10 mouse cellular contexts compared by ENCODE assay signal in the genomic region with DNA sequence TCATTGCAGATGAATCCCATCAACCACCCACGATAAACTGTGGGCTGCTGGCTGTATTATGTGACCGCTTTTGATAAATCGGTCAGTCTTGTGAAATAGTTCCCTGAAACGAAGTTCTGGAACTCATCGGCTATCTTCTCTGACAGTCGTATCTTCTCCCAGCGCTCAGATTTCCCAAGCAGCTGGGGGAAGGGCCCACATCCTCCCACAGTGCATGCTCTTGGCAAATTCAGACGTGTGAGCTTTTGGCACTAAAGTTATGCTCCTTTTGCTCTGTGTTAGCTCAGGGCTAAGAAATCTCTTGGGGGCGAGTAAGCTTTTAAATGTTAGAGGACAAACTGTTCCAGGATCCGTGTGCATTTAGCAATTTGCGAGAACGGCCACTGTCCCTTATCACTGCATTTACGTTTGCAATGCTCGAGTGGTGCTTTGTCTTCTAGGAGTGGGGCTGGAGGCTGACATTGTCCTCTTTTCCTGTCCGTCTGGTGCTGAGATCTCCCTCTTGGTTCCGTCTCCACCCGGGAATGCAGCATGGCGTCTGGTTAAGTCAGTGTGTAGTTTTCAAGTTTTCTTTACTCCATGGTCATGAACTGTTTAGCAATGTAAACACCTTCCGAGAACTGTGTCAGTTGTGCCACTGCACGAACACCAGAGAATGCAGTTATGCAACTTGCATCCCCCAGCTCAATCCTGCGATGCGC. TPM values are rescaled to one million over a fixed set of nuclear protein-coding genes. Genes with fewer than 3 reads are reported as not detected.
DNase-seq lines count a peak whose midpoint lies in the region; ATAC-seq and TF ChIP-seq lines count a peak whose summit lies in the region.
"Had no signal": no experiment of that assay in that cellular context is flagged by ENCODE, and none has a peak within 500 bp of the region (broad histone marks: within the 10 kb centered on the region; RNA-seq: fewer than 3 reads in every experiment).

No protein-coding gene starts in this region.

- peak overlapping the region; percentile 34 for H3K27ac ChIP-seq in heart, embryonic 13.5 days (replicated peaks)
- 0 out of 2 replicates have a peak overlapping the region, but pooled peaks have one; percentile 24 for H3K27ac ChIP-seq in liver, embryonic 16.5 days (ENCODE audit: low read length)
- H3K27ac ChIP-seq in forebrain, embryonic 13.5 days, result no peak overlapping the region
- H3K27ac ChIP-seq: liver, embryonic 13.5 days had no signal

- no peak for TF ChIP-seq POLR2A in lung, adult 2 months (IDR thresholded peaks at IDR 0.05; ENCODE audit: borderline replicate concordance, extremely low read depth, low read depth, low read length)

- peak; percentile 66 to 70 for DNase-seq in lung, adult 18-20 months
- no peak for DNase-seq in lung, adult 2 months
- DNase-seq in urinary bladder, postnatal 36 days (ENCODE audit: low spot score in 2 of 2), result peak; percentile 32 to 80
- no peak for DNase-seq in thymus, postnatal 10 days (ENCODE audit: low spot score in 2 of 2)
- no peak for DNase-seq in spleen, adult 18-20 months
- DNase-seq: liver, embryonic 13.5 days had no signal

- H3K9ac ChIP-seq in heart, embryonic 13.5 days, result peak overlapping the region; percentile 50
- no peak overlapping the region for H3K9ac ChIP-seq in liver, embryonic 16.5 days (ENCODE audit: low read depth, low read length)
- no peak overlapping the region for H3K9ac ChIP-seq in forebrain, embryonic 13.5 days
- H3K9ac ChIP-seq: liver, embryonic 13.5 days had no signal

- H3K36me3 ChIP-seq in heart, embryonic 13.5 days, result no peaks in the 10 kb centered on the region
- H3K36me3 ChIP-seq in liver, embryonic 16.5 days (ENCODE audit: control insufficient read depth, insufficient read depth), result no peaks in the 10 kb centered on the region
- H3K36me3 ChIP-seq in forebrain, embryonic 13.5 days (ENCODE audit: poor library complexity, severe bottlenecking), result no peaks in the 10 kb centered on the region
- H3K36me3 ChIP-seq: G1E; liver, embryonic 13.5 days had no signal

- peak overlapping the region; percentile 65 for H3K4me2 ChIP-seq in heart, embryonic 13.5 days
- H3K4me2 ChIP-seq in liver, embryonic 16.5 days (ENCODE audit: low read depth, low read length), result no peak overlapping the region
- no peak overlapping the region for H3K4me2 ChIP-seq in forebrain, embryonic 13.5 days
- H3K4me2 ChIP-seq: liver, embryonic 13.5 days had no signal

- no peaks in the 10 kb centered on the region for H3K9me3 ChIP-seq in heart, embryonic 13.5 days
- H3K9me3 ChIP-seq in liver, embryonic 16.5 days (replicated peaks; ENCODE audit: control insufficient read depth, low read length), result no peaks in the 10 kb centered on the region
- no peaks in the 10 kb centered on the region for H3K9me3 ChIP-seq in forebrain, embryonic 13.5 days (replicated peaks)
- H3K9me3 ChIP-seq: G1E; liver, embryonic 13.5 days had no signal

- no peak for ATAC-seq in heart, embryonic 13.5 days (ENCODE audit: extremely low read depth, insufficient number of reproducible peaks, low FRiP score, low TSS enrichment)
- no peak for ATAC-seq in liver, embryonic 16.5 days (ENCODE audit: low read depth)
- no peak for ATAC-seq in forebrain, embryonic 13.5 days

- no peak overlapping the region for H3K4me3 ChIP-seq in lung, adult 2 months (replicated peaks; ENCODE audit: extremely low read depth, low read depth, low read length)
- H3K4me3 ChIP-seq in heart, embryonic 13.5 days, result peak overlapping the region; percentile 34
- no peak overlapping the region for H3K4me3 ChIP-seq in liver, embryonic 16.5 days (ENCODE audit: low read depth, low read length)
- no peak overlapping the region for H3K4me3 ChIP-seq in forebrain, embryonic 13.5 days
- H3K4me3 ChIP-seq: liver, embryonic 13.5 days had no signal

- 27% methylated on average over 22 of the region's 22 CpGs for WGBS in lung, adult 2 months
- 19% methylated on average over 22 of the region's 22 CpGs for WGBS in heart, embryonic 13.5 days
- WGBS in liver, embryonic 16.5 days (ENCODE audit: insufficient replicate concordance), result 35% methylated on average over 22 of the region's 22 CpGs
- WGBS in forebrain, embryonic 13.5 days, result 78% methylated on average over 22 of the region's 22 CpGs

- no peak for TF ChIP-seq CTCF in lung, adult 2 months (IDR thresholded peaks at IDR 0.05; ENCODE audit: insufficient read depth, low read length)

- no peaks in the 10 kb centered on the region for H3K4me1 ChIP-seq in lung, adult 2 months (ENCODE audit: control insufficient read depth, insufficient read depth, low read length)
- peaks cover 13% of the 10 kb centered on the region for H3K4me1 ChIP-seq in heart, embryonic 13.5 days
- H3K4me1 ChIP-seq in liver, embryonic 16.5 days (ENCODE audit: control insufficient read depth, low read depth, low read length), result no peaks in the 10 kb centered on the region
- no peaks in the 10 kb centered on the region for H3K4me1 ChIP-seq in forebrain, embryonic 13.5 days
- H3K4me1 ChIP-seq: liver, embryonic 13.5 days had no signal

- H3K27me3 ChIP-seq in heart, embryonic 13.5 days (replicated peaks), result peaks cover 14% of the 10 kb centered on the region; the same call in 1 of the 2 replicates
- H3K27me3 ChIP-seq in liver, embryonic 16.5 days (ENCODE audit: control insufficient read depth, insufficient read depth, low read depth, low read length), result no peaks in the 10 kb centered on the region; the same call in 1 of the 2 replicates
- peaks cover 29% of the 10 kb centered on the region for H3K27me3 ChIP-seq in forebrain, embryonic 13.5 days
- H3K27me3 ChIP-seq: liver, embryonic 13.5 days had no signal

RNA-seq across cellular contexts. Expression of gene Spdl1, which starts 12.3 kb away (rescaled TPM):
- polyA plus RNA-seq in lung, adult 2 months (2012; rRNA removed), result 0.15 and 0.46 TPM in 2 replicates
- polyA plus RNA-seq in heart, embryonic 13.5 days (2015; fragmentation: Nextera tagmentation; extraction: Ambion mirVana), result 14.6 and 15.4 TPM in 2 replicates
- 11.3 and 12.3 TPM in 2 replicates for polyA plus RNA-seq in liver, embryonic 16.5 days (2015; fragmentation: Nextera tagmentation; extraction: Ambion mirVana)
- 16.9 and 20.3 TPM in 2 replicates for polyA plus RNA-seq in forebrain, embryonic 13.5 days (2015; fragmentation: Nextera tagmentation; extraction: Ambion mirVana)

Comparison
In these comparisons a context has a peak if more than half of its experiments do, and no peak if none do; other contexts are left out.
1. DNase-seq: peak in lung, adult 18-20 months (2 of 2) and urinary bladder, postnatal 36 days (2 of 2); none in lung, adult 2 months (single experiment), thymus, postnatal 10 days (0 of 2) and spleen, adult 18-20 months (0 of 2).